Mouse (Mus musculus) cortical plate, adult 2 months (tissue): ENCODE results near the gene Tshr. TPM values are rescaled to one million over a fixed set of nuclear protein-coding genes. Genes with fewer than 3 reads are reported as not detected.
"Not testable (repeated sequence)": the region's sequence is repeated elsewhere in the genome, so short reads cannot be mapped to it uniquely, and the experiment has no call there.

Experiments used
- H3K27ac ChIP-seq: fragments of 200-500 bp; 2 replicates; pipeline ENCODE4 v1.5.1; 2012; ENCODE audit warnings: low read length, control low read depth, inconsistent platforms; ENCODE audit not compliant: insufficient read depth
- H3K4me1 ChIP-seq: fragments of 200-500 bp; 2 replicates; pipeline ENCODE4 v1.6.1; 2011; ENCODE audit warnings: low read length; ENCODE audit not compliant: control insufficient read depth, insufficient read depth
- H3K4me3 ChIP-seq: fragments of 200-500 bp; 2 replicates; pipeline ENCODE4 v1.5.1; 2011; ENCODE audit warnings: mild to moderate bottlenecking, low read length, control low read depth; ENCODE audit not compliant: insufficient read depth
- CTCF ChIP-seq: fragments of 200-500 bp; IDR thresholded peaks from 2 replicates; pipeline ENCODE4 v1.5.1; 2011; ENCODE audit warnings: mild to moderate bottlenecking, control low read depth, low read length; ENCODE audit not compliant: insufficient read depth; ENCODE audit errors: extremely low read depth
- POLR2A ChIP-seq: fragments of 200-500 bp; IDR thresholded peaks from 2 replicates; pipeline ENCODE4 v1.6.1; 2011; ENCODE audit warnings: mild to moderate bottlenecking, low read length, control low read depth; ENCODE audit not compliant: insufficient read depth; ENCODE audit errors: extremely low read depth
- polyA plus RNA-seq: library from polyadenylated mRNA; depleted of rRNA; stranded (reverse); fragments of >200 nt; gene quantifications from 2 replicates; pipeline ENCODE4 v1.2.3, GENCODE M21; 2012; rRNA removed

Tshr gene
- polyA plus RNA-seq = 0.23 and 0.25 TPM in 2 replicates

DNA sequence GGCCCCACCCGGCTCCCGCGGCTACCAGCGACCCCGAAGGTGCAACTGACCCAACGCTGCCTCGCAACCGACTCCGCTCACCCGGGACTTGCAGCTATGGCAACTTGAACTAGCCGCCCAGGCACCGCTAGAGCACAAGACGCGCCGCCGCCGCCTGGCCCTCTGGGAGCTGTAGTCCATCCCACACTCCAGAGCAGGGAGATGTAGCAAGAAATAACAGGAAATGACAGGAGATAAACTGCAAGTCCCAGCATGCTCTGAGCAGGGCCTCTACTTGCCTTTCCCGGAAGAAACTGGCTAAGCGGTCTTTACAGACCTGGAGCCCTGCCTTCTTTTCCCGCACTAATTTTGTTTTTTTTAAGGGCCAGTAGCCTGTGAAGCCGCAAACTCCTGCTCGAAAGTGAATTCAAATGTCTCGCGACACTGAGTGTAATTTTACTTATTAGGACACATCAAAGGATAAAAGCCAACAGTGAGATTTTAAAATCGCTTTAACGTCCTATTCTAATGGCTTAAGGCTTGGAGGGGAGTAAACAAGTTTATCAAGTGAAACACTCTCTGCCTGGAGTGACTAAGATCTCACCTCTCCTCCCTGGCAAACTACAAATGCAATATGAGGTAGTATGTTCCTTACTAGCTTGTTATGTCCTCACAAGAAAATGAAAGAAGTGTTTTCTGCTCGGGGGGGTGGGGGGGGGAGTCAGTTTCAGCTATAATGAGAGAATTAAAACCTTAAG lies at the start of gene Tshr, which contains the start of gene Cep128:
Tshr (plus strand) TSS at position 283 of the 737 bp plus-strand sequence.
Cep128 (minus strand) TSS at position 129 of the 737 bp plus-strand sequence.
- Histone ChIP-seq H3K4me3 (peak within 1 kb of the TSS; percentile 57), H3K4me1 (no peaks in the 10 kb centered on the region), H3K27ac (no peak within 1 kb of the TSS)
- TF ChIP-seq POLR2A (0 out of 2 replicates have a peak, but pooled peaks have one; percentile 26), CTCF (no peak)

DNA sequence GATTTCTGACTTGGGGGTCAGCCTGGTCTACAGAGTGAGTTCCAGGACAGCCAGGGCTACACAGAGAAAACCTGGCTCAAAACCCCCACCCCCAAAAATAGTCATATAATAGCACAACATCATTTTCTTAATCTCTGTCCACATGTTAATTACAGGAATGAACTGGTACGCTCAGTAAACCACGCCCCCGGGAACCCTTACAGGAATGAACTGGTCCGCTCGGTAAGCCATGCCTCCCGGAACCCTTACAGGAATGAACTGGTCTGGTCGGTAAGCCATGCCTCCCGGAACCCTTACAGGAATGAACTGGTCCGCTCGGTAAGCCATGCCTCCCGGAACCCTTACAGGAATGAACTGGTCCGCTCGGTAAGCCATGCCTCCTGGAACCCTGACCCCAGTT lies 45.7 kb upstream of the Tshr start:
- H3K4me3 ChIP-seq, H3K4me1 ChIP-seq, H3K27ac ChIP-seq: not testable (repeated sequence)

DNA sequence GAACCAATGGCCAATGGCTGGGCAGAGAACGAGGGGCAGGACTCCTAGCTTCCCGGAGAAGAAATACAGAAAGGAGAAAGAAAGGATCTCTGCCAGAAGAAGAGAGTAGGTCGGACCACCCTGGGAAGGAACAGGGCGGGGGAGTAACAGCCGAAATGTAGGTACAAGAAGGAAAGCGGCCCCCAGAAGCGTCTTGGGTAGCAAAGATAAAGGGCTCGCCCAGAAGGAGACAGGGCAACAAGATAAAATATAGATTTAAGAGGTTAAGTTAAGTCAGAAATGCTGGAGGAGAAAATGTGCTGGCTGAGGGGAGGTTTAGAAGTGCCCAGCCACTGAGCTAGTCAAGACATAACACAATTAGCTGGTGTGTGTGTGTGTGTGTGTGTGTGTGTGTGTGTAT lies 30.6 kb upstream of the Tshr start:
- TF ChIP-seq CTCF (no peak), POLR2A (no peak)
- no peak overlapping the region for H3K4me3 ChIP-seq
- H3K27ac ChIP-seq = no peak overlapping the region
- no peaks in the 10 kb centered on the region for H3K4me1 ChIP-seq

DNA sequence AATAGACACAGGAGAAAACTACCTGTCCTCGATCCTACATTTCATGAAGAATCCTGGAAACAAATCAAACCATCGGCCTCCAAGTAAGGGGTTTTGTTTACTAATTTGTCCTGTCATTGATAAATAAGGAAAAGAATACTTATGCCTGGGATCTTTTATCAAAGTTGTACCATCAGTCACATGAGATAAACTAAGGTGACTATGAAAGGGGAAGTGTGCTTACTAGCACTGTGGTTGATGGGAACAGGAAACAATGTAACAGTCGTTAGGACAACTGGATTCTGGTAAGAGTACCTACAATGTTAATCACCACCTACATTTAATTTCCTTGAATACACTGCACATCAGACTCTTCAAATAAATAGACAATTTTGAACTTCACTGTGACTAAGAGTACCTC lies 15.2 kb upstream of the Tshr start:
- no peaks in the 10 kb centered on the region for H3K4me1 ChIP-seq
- no peak overlapping the region for H3K27ac ChIP-seq
- no peak overlapping the region for H3K4me3 ChIP-seq
- TF ChIP-seq CTCF (no peak), POLR2A (no peak)

DNA sequence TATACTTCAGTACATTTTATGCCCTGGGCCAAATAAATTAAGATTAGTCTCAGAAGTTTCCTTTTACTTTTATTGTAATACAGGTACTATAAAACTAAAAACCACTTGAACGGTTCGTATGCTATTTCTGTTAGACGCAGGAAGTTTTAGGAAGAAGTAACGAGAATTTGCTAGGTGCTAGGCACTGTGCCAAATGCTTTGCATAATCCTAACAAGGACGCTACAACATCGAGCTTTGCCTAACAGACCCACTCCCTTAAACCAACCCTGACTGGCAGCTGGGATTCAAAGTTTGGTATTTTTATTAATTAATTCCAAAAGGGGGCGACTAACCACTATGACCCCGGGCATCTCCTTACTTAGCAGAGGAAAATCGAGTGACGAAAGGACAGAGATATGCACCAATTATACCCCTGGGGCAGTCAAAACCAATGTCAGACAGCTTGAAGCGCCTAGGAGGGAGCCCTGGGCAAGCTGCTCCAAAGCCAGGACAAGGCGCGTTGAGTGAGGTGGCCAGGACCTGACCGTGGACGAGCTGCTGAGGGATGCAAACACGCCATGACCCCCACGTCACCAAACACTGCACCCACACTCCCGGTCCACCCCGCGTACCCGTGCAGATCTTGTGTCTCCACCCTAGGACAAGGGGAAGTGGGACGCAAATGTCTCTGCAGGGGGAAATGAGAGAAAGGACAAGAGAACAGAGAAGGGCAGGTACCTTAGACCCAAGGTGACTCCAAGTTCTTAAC lies 673 bp upstream of the Tshr start:
- TF ChIP-seq POLR2A (no peak), CTCF (no peak)
- Histone ChIP-seq H3K27ac (no peak overlapping the region), H3K4me1 (no peaks in the 10 kb centered on the region), H3K4me3 (peak overlapping the region; percentile 57)

DNA sequence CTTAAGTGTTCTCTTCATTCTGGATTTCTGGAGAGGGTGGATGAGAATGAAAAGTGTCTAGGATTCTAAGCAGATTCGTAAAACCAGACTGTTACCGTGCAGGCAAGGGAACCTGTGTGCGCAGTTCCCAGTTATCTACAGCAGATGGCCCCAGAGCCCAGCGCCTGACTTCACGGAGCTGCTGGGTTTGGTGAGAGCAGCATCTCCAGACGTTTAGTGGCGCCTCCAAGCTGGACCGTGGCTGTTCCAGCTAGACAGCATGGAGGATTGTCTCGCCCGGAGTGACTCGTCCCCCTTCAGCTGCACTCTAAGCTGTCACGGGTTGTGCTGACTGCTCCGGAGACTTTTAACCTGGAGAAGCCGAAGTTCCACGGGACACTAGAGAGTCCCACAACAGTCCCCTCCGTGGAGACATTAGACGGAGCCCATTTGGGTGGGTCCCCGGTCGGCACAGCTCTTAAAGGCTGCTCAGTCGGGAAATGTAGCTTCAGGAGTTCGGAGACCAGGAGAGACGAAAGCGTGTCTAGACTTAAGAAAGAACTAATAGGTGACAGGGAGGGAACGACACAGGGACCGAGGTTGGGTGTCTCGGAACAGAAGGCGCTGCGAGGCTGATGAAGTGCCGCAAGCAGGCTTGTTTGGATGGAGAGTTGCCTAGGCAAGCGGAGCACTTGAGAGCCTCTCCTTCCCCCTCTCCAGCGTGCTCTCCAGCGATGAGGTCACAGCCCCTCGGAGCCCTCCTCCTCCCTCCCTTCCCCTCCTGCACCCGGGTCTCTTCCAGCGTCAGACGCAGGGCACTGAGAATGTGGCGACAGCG lies 16.1 kb downstream of the Tshr start:
- H3K4me3 ChIP-seq = peak overlapping the region; percentile 5
- TF ChIP-seq CTCF (peak; percentile 93), POLR2A (no peak)
- no peak overlapping the region for H3K27ac ChIP-seq
- H3K4me1 ChIP-seq = no peaks in the 10 kb centered on the region

DNA sequence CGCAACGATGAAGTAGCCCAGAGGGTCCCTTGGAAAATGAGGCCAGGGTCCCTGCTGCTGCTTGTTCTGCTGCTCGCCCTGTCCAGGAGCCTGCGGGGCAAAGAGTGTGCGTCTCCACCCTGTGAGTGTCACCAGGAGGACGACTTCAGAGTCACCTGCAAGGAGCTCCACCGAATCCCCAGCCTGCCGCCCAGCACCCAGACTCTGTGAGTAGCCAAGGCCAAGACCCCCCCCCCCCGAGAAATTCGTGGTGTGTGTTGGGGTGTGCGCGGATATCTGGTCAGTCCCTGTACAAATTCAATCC lies 16.6 kb downstream of the Tshr start:
- peak overlapping the region; percentile 5 for H3K4me3 ChIP-seq
- no peak for TF ChIP-seq POLR2A
- TF ChIP-seq CTCF = no peak
- H3K4me1 ChIP-seq = no peaks in the 10 kb centered on the region
- H3K27ac ChIP-seq = no peak overlapping the region

DNA sequence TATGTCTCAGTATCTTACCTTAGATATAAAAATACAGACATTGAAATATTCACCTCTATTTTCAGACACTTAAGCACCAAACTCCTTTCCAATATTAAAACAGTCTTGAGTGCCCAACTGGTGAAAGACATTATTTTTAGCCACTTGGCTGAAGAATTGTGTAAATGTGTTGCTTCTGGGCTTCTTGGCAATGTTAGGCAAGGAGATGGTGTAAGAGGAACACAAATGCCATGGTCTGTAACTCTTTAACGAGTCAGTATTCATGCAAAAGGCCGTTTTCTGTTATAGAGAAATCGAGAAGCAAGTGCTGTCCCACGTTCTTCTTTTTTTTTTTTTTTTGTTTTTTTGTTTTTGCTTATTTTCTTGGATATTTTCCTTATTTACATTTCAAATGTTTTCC lies 25.9 kb downstream of the Tshr start:
- H3K4me3 ChIP-seq = no peak overlapping the region
- H3K27ac ChIP-seq = no peak overlapping the region
- TF ChIP-seq CTCF = no peak
- no peak for TF ChIP-seq POLR2A
- H3K4me1 ChIP-seq = no peaks in the 10 kb centered on the region

DNA sequence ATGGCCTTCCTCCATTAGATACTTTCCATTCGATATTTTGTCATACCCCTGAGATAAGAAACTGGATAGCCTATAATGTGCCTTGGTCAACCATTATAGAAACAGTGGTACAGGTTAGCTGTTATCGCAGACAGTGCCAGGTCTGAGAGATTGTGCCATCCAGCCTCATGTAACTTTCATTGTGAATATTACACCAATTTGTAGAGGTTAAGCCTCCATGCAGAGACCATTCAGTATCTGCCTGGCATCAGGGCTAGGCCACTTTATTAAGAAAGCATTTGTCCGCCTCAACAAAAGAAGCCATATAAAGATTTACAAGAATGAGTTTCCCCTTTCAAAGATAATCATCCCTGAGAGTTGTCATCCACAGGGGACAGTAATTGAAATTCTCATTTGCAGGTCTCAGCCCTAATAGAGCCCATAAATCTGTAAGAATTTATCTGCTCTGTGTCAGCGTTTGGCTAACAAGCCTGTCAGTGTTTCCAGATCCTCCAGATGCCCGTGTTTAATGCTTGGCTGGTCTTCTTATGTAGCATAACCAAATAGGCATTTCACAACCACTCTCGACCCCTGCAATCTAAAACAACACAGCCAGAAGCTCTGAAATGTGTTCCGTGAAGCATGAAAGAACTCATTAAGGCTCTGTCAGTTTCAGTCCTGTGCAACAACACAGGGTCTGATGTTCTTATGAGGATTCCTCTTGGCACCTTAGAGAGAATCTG lies 28.3 kb downstream of the Tshr start:
- Histone ChIP-seq H3K27ac (no peak overlapping the region), H3K4me1 (no peaks in the 10 kb centered on the region), H3K4me3 (no peak overlapping the region)
- TF ChIP-seq CTCF (no peak), POLR2A (no peak)

DNA sequence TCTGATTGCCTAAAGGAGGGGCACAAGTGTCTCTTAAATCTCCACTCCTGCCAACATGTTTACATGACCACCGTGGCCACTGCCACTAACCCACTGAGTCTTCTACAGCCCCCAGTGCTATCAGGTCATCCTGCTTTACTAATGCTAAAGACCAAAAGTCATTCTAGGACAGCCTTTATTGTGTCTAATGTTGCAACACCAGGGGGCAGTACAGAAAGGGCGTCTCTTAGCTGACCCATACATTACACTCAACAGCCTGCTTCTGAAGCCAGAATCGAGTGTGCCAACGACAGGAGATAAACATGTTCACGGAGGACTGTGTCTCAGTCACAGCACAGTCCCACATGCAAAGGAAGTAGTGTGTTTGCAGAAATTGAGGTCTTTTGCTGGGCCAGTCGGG lies 30.7 kb downstream of the Tshr start:
- no peaks in the 10 kb centered on the region for H3K4me1 ChIP-seq
- no peak overlapping the region for H3K4me3 ChIP-seq
- no peak overlapping the region for H3K27ac ChIP-seq
- TF ChIP-seq CTCF = no peak
- TF ChIP-seq POLR2A = no peak
